Mouse (Mus musculus): ENCODE measurements around the gene Krtap8-1. TPM values are rescaled to one million over a fixed set of nuclear protein-coding genes. Genes with fewer than 3 reads are reported as not detected.

Krtap8-1 gene
- polyA plus RNA-seq, 1 experiment from 2014 or later: not detected

DNA sequence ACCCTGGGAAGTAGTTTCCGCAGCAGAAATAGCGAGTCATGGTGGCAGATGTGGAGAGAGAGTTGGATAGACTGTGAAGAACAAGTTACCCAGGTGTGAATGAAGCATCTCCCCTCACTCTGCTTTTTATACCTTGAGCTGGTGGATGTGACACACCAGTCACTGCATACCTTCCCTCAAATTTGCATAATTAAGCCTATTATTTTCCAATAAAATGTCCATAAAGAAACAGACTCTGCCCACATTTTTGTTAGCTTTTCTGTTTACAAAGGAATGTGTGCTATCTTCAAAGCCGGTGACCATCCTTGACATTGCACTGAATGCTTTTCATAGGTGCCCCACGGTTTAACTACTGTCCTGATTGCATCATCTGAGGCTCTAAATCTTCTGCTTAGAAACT is 20.5 kb upstream of the Krtap8-1 start, which contains the start of gene Krtap7-1:
TSS of gene Krtap7-1 (minus strand) at position 101 of the 400 bp plus-strand sequence.
- Histone ChIP-seq H3K4me1 (ENCODE audit: control insufficient read depth, insufficient read depth, low read length) (no peaks in the 10 kb centered on the region), H3K4me2 (replicated peaks; ENCODE audit: low read depth, low read length) (no peak within 1 kb of the TSS), H3K27me3 (ENCODE audit: control insufficient read depth, insufficient read depth, low read length) (no peaks in the 10 kb centered on the region), H3K9ac (ENCODE audit: low read depth, low read length) (no peak within 1 kb of the TSS), H3K36me3 (ENCODE audit: control insufficient read depth, insufficient read depth, low read length) (no peaks in the 10 kb centered on the region), H3K4me3 (ENCODE audit: low read length) (no peak within 1 kb of the TSS), H3K9me3 (ENCODE audit: control insufficient read depth, low read length) (no peaks in the 10 kb centered on the region), H3K27ac (ENCODE audit: low read depth, low read length) (no peak within 1 kb of the TSS)
- WGBS: 90% methylated on average over 4 of the region's 4 CpGs
- ATAC-seq (ENCODE audit: low FRiP score, low TSS enrichment): no peak

- 78% methylated on average over 2 of the region's 2 CpGs for WGBS
These were observed 15.8 kb upstream of the Krtap8-1 start for GRCm38 (mm10) chr16:89503571-89503970.

GRCm38 (mm10) chr16:89501870-89502269 is 14.1 kb upstream of the Krtap8-1 start:
- H3K36me3 ChIP-seq (ENCODE audit: control insufficient read depth, insufficient read depth, low read length): no peaks in the 10 kb centered on the region
- no peaks in the 10 kb centered on the region for H3K27me3 ChIP-seq (ENCODE audit: control insufficient read depth, insufficient read depth, low read length)
- no peak overlapping the region for H3K9ac ChIP-seq (ENCODE audit: low read depth, low read length)
- no peaks in the 10 kb centered on the region for H3K4me1 ChIP-seq (ENCODE audit: control insufficient read depth, insufficient read depth, low read length)
- WGBS: 88% methylated on average over 5 of the region's 5 CpGs
- no peak overlapping the region for H3K27ac ChIP-seq (ENCODE audit: low read depth, low read length)
- no peak overlapping the region for H3K4me3 ChIP-seq (ENCODE audit: low read length)
- H3K9me3 ChIP-seq (ENCODE audit: control insufficient read depth, low read length): no peaks in the 10 kb centered on the region
- no peak overlapping the region for H3K4me2 ChIP-seq (replicated peaks; ENCODE audit: low read depth, low read length)
- ATAC-seq (ENCODE audit: low FRiP score, low TSS enrichment): no peak

More at GRCm38 (mm10) chr16:89503571-89503970, 15.8 kb upstream of the Krtap8-1 start:
- no peak overlapping the region for H3K9ac ChIP-seq (ENCODE audit: low read depth, low read length)
- no peak overlapping the region for H3K4me3 ChIP-seq (ENCODE audit: low read length)
- H3K27me3 ChIP-seq (ENCODE audit: control insufficient read depth, insufficient read depth, low read length): no peaks in the 10 kb centered on the region
- no peaks in the 10 kb centered on the region for H3K36me3 ChIP-seq (ENCODE audit: control insufficient read depth, insufficient read depth, low read length)
- H3K9me3 ChIP-seq (ENCODE audit: control insufficient read depth, low read length): no peaks in the 10 kb centered on the region
- no peak for ATAC-seq (ENCODE audit: low FRiP score, low TSS enrichment)
- H3K27ac ChIP-seq (ENCODE audit: low read depth, low read length): no peak overlapping the region
- H3K4me2 ChIP-seq (replicated peaks; ENCODE audit: low read depth, low read length): no peak overlapping the region
- H3K4me1 ChIP-seq (ENCODE audit: control insufficient read depth, insufficient read depth, low read length): no peaks in the 10 kb centered on the region

- no peak overlapping the region for H3K27ac ChIP-seq (ENCODE audit: low read depth, low read length)
- H3K27me3 ChIP-seq (ENCODE audit: control insufficient read depth, insufficient read depth, low read length): no peaks in the 10 kb centered on the region
- no peaks in the 10 kb centered on the region for H3K9me3 ChIP-seq (ENCODE audit: control insufficient read depth, low read length)
- H3K4me1 ChIP-seq (ENCODE audit: control insufficient read depth, insufficient read depth, low read length): no peaks in the 10 kb centered on the region
- H3K4me2 ChIP-seq (replicated peaks; ENCODE audit: low read depth, low read length): no peak overlapping the region
- 91% methylated on average over 5 of the region's 5 CpGs for WGBS
- no peak overlapping the region for H3K4me3 ChIP-seq (ENCODE audit: low read length)
- no peak for ATAC-seq (ENCODE audit: low FRiP score, low TSS enrichment)
- H3K9ac ChIP-seq (ENCODE audit: low read depth, low read length): no peak overlapping the region
- H3K36me3 ChIP-seq (ENCODE audit: control insufficient read depth, insufficient read depth, low read length): no peaks in the 10 kb centered on the region
These were observed 9.2 kb upstream of the Krtap8-1 start for GRCm38 (mm10) chr16:89497002-89497401.

GRCm38 (mm10) chr16:89495394-89496153 is 7.8 kb upstream of the Krtap8-1 start:
- 83% methylated on average over 7 of the region's 7 CpGs for WGBS
- Histone ChIP-seq H3K9me3 (ENCODE audit: control insufficient read depth, low read length) (no peaks in the 10 kb centered on the region), H3K27me3 (ENCODE audit: control insufficient read depth, insufficient read depth, low read length) (no peaks in the 10 kb centered on the region), H3K27ac (ENCODE audit: low read depth, low read length) (no peak overlapping the region), H3K36me3 (ENCODE audit: control insufficient read depth, insufficient read depth, low read length) (no peaks in the 10 kb centered on the region), H3K4me2 (replicated peaks; ENCODE audit: low read depth, low read length) (no peak overlapping the region), H3K9ac (ENCODE audit: low read depth, low read length) (no peak overlapping the region), H3K4me3 (ENCODE audit: low read length) (no peak overlapping the region), H3K4me1 (ENCODE audit: control insufficient read depth, insufficient read depth, low read length) (no peaks in the 10 kb centered on the region)
- ATAC-seq (ENCODE audit: low FRiP score, low TSS enrichment): no peak

- Histone ChIP-seq H3K4me1 (ENCODE audit: control insufficient read depth, insufficient read depth, low read length) (no peaks in the 10 kb centered on the region), H3K4me3 (ENCODE audit: low read length) (no peak overlapping the region), H3K4me2 (replicated peaks; ENCODE audit: low read depth, low read length) (no peak overlapping the region), H3K36me3 (ENCODE audit: control insufficient read depth, insufficient read depth, low read length) (no peaks in the 10 kb centered on the region), H3K9ac (ENCODE audit: low read depth, low read length) (no peak overlapping the region), H3K9me3 (ENCODE audit: control insufficient read depth, low read length) (no peaks in the 10 kb centered on the region), H3K27me3 (ENCODE audit: control insufficient read depth, insufficient read depth, low read length) (no peaks in the 10 kb centered on the region), H3K27ac (ENCODE audit: low read depth, low read length) (no peak overlapping the region)
- ATAC-seq (ENCODE audit: low FRiP score, low TSS enrichment): no peak
- WGBS: 82% methylated on average over 12 of the region's 12 CpGs
These were observed 10.0 kb downstream of the Krtap8-1 start for GRCm38 (mm10) chr16:89477679-89478314.

- 84% methylated on average over 5 of the region's 5 CpGs for WGBS
- H3K36me3 ChIP-seq (ENCODE audit: control insufficient read depth, insufficient read depth, low read length): no peaks in the 10 kb centered on the region
These were observed 26.6 kb downstream of the Krtap8-1 start for GRCm38 (mm10) chr16:89461189-89461588.

More at GRCm38 (mm10) chr16:89461189-89461588, 26.6 kb downstream of the Krtap8-1 start:
- Histone ChIP-seq H3K4me2 (replicated peaks; ENCODE audit: low read depth, low read length) (no peak overlapping the region), H3K27ac (ENCODE audit: low read depth, low read length) (no peak overlapping the region), H3K9ac (ENCODE audit: low read depth, low read length) (no peak overlapping the region), H3K9me3 (ENCODE audit: control insufficient read depth, low read length) (no peaks in the 10 kb centered on the region), H3K4me1 (ENCODE audit: control insufficient read depth, insufficient read depth, low read length) (no peaks in the 10 kb centered on the region), H3K4me3 (ENCODE audit: low read length) (no peak overlapping the region), H3K27me3 (ENCODE audit: control insufficient read depth, insufficient read depth, low read length) (no peaks in the 10 kb centered on the region)
- ATAC-seq (ENCODE audit: low FRiP score, low TSS enrichment): no peak
